Mouse (Mus musculus) thymus, adult 2 months (tissue): ENCODE results near the gene Gpr182.

Experiments used
- CTCF ChIP-seq: fragments of 200-500 bp; IDR thresholded peaks from 2 replicates; pipeline ENCODE4 v1.5.1; 2012; ENCODE audit warnings: mild to moderate bottlenecking, control low read depth, low read length, moderate library complexity, borderline replicate concordance; ENCODE audit not compliant: control insufficient read depth, poor library complexity, insufficient read depth; ENCODE audit errors: extremely low read depth
- POLR2A ChIP-seq: fragments of 200-500 bp; IDR thresholded peaks from 2 replicates; pipeline ENCODE4 v1.6.1; 2012; ENCODE audit warnings: mild to moderate bottlenecking, low read length, control low read depth, moderate library complexity; ENCODE audit not compliant: control insufficient read depth, poor library complexity, insufficient read depth; ENCODE audit errors: extremely low read depth

DNA sequence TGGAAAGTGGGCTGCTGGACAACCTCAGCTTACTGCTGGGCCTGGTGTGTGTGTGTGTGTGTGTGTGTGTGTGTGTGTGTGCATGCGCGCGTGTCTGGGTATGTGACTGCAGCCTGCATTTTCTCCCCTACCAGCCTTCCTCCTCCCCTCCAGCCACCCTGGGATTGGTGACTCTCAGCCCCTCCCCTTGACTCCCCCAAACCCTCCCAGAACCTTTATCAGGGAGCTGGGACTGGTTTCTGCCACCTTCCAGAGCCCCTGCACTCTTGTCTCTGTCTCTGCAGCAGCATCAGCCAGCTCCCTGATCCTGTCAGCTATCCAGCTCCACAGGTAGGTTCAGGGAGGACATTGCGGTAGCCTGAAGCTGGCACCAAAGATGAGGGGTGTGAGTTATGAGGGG lies 26.4 kb downstream of the Gpr182 start:
- TF ChIP-seq CTCF (no peak), POLR2A (no peak)
